Mouse (Mus musculus) telencephalon, adult 2 months (tissue): ENCODE measurements around the gene Pbx4.

Experiments
- DNase-seq: peaks from one replicate; pipeline ENCODE4 v3.0.0-alpha.2; 2011; ENCODE audit warnings: low read depth, low spot score

Pbx4 gene

DNA sequence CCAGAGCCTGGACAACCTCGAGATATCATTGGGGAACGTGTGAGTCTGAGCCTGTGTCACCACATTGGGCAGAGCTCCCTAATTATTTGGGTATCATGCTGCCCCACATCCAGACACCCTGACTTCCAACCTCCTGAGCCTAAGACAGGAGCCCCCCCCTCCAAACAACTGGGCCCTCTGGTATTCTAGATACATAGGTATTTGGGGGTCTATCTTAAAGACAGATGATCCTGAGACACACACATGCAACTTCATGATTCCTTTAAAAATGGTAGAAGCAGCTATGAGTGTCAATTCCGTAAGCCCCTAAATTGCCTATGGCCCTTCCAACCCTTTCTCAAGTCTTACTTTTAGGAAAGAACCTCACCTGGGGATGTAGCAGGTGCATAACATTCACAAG is 22.5 kb upstream of the Pbx4 start:
- DNase-seq, result no peak

GRCm38 (mm10) chr8:69814881-69815280 is 17.4 kb upstream of the Pbx4 start:
- no peak for DNase-seq

DNA sequence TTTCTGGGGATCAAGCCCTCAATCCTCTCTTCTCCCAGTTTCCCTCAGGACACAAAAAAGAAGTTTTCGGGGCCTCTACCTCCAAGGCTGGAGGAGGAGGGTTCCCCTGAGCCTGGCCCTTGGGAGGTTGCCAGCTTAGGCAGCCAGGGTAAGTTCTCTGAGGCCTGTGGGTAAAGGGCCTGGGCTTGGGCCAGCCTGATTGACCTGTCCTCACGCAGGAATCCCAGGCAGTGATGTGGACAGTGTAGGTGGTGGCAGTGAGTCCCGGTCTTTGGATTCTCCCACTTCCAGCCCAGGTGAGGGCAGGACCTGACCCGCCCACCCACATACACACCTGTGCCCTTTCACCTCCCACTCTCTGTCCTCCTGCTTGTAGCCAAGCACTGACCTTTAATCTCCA is 16.9 kb upstream of the Pbx4 start:
- no peak for DNase-seq

- DNase-seq, result no peak
Measured at GRCm38 (mm10) chr8:69820466-69820865, 11.8 kb upstream of the Pbx4 start.

DNA sequence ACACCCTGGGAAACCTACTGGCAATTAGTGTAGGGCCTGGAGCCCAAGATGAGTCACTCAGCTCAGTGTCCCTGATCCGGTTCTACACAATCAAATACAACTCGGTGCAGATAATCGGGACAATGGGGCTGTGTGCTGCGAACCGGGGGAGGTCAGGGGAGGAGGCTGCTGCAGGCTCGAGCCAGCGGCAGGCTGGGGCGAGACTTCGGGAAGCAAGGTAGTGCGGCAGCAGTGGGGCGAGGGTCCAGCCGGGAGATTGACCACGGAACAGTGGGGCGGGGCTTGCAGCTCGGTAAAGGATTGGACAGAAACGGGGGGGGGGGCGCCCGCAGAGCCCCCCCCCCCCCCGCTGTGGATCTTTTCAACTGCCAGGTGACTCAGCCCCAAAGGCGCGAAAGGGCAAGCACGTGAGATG is 10.3 kb upstream of the Pbx4 start:
- DNase-seq, result no peak

DNA sequence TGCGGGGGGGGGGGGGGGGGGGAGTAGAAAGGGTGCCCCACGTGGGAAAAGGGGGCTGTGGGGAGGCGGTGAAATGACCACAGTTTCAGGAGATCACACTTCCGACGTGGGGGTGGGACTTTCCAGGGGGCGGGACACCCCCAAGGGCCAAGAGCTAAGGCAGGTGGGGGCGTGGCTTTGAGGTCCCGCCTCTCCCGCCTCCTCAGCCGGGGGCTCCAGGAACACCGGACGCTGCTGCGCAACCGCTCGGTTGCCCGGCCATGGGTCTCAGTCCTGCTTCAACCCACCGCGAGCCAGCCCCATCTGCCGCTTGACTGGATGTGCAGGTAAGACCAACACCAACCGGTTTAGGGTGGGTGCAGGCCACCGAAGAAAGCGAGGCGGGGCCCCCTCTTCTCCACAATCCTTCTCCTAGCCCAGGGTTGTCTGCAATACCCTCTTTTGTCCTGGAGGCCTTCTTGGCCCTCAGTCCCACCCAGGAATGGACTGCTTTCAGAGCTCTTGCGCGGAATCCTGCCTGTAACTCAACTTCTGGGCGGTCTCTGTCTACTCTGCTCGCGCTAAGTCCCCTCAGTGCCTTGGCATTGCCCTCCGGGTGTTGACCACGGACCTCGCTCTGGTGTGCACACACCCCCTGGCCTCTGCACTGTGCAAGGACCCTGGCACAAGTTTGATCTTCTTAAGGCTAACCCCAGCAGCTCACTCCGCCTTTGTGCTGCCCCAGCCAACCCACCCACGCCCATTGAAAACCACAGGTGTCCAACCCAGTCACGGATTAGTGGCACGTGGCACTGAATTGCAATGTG is 9.7 kb upstream of the Pbx4 start, which contains the start of gene Lpar2:
Gene Lpar2, plus strand, starts transcription at position 44 of the 806 bp plus-strand sequence.
- DNase-seq, result no peak

DNA sequence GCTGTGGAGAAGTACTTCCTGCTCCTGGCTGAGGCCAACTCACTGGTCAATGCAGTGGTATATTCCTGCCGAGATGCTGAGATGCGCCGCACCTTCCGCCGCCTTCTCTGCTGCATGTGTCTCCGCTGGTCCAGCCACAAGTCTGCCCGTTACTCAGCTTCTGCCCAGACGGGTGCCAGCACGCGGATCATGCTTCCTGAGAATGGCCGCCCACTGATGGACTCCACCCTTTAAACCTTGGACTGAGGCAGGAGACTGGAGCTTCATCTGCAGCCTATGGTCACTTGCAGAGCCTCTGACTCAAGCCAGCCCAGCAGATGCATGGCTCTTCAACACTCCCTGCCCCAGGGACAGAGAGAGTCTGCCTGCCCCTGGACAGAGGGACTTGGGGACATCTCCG is 5.9 kb upstream of the Pbx4 start:
- no peak for DNase-seq

GRCm38 (mm10) chr8:69837057-69837682 is 4.9 kb downstream of the Pbx4 start:
- no peak for DNase-seq

GRCm38 (mm10) chr8:69847167-69848065 is 15.1 kb downstream of the Pbx4 start:
- no peak for DNase-seq

DNA sequence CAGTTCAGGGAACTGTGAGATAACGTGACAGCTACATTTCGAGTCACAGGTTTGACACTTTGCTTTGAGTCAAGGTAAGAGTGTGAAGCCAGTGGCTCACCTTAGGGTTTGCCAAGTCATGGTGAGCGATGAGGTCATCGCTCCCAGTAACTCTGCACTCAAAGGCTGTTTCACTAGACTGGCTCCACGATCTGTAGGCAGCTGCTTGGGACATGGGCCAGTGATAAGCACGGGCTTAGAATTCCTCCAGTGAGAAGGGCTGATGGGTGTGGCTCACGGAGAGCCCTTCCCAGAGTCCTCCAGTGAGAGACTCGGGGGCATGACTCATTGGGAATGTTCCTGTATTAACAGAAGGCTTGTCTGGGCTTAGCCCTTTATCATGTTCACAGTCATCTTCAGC is 16.7 kb downstream of the Pbx4 start:
- no peak for DNase-seq

DNA sequence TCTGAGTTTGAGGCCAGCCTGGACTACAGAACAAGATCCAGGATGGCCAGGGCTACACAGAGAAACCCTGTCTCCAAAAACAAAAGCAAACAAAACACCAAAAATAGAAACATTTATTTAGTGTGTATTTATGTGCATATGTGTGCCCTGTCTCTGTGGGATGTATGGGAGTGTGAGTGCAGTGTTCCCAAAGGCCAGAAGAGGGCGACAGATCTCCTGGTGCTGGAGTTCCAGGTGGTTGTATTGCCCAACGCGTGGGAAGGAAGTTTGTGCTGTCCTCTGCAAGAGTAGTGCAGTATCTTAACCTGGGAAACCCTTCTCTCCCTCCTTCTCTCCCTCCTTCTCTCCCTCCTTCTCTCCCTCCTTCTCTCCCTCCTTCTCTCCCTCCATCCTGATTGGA is 17.6 kb downstream of the Pbx4 start:
- no peak for DNase-seq

GRCm38 (mm10) chr8:69850926-69851506 is 18.7 kb downstream of the Pbx4 start:
- DNase-seq, result no peak

DNA sequence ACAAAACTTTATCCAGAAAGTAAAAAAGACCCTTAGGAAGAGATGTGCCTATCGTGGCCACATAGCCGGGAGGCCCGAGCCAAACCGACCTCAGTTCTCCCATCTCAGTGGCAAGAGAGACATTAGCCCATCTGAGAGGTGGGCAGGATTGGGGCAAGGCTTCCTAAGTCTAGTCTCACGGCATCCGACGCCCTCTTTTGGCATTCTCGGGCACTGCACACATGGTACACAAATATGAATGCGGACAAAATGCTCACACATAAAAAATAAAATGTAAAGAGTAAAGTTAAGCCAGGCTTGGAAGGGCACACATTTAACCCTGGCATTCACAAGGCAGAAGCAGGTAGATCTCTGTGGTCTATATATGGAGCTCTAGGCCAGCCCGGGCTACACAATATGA is 21.6 kb downstream of the Pbx4 start:
- DNase-seq, result no peak

DNA sequence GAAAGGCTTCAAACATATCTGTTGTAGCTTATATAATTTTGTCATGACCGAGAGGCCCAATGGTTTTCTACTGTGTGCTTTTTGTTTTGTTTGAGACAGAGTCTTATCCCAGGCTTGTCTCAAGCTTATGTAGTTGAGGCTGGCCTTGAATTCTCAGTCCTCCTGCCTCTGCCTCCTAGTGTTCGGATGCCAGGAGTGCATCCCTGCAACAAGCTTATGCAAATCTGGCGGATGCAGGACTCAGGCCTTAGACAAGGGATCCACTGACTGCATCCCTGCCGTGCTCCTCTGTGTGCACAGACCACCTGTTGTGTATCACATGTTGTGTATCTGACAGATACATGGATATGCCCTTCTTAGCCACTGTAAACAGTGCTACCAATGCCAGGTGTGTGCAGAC is 28.5 kb downstream of the Pbx4 start:
- no peak for DNase-seq

DNA sequence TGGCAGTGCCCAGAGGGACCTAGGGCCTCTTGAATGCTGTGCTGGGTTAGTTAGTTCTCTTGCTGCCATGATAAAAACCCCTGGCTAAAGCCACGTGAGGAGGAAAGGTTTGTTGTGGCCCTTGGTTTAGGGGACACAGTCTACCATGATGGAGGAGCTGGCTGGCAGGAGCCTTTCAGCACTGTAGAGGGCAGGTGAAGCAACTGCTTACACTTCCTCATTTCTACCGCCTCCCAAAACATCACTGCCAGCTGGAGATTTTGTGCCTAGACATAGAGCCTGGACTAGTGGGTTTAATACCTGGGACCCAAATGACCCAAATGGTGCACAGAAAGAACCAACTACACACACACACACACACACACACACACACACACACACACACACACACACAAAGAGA is 29.0 kb downstream of the Pbx4 start:
- no peak for DNase-seq

- peak; percentile 23 for DNase-seq
Measured at GRCm38 (mm10) chr8:69863387-69864020, 31.2 kb downstream of the Pbx4 start.

- DNase-seq, result no peak
Measured at GRCm38 (mm10) chr8:69864180-69864579, 31.9 kb downstream of the Pbx4 start.

DNA sequence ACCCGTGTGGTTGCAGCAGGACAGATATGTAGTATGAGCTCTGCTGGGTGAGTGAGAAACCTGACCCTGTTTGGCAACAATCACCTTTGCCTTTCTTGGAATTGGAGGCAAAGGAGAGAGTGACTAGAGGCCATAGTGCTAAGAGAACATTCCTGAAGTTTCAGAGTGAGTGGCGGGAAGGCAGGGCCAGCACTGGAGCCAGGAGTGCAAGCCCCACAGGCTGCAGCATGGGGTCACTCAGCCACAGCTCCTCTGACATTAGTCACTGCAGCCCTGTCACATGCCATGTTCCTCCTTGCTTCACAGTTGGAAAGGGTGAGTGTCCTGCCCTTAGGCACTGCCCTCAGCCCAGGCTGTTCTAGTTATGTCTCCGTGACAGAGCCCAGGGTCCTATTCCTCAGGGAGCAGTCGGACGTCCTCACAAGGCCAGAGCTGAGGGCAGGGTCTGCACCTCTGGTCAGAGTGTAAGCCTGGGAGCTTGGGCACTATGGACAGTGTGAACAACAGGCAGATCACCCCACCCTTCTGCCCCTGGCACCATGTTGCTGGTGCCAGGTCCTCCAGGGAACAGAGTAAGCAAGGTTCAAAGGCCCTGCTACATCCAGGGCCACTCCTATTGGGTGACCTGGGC is 35.5 kb downstream of the Pbx4 start:
- no peak for DNase-seq

DNA sequence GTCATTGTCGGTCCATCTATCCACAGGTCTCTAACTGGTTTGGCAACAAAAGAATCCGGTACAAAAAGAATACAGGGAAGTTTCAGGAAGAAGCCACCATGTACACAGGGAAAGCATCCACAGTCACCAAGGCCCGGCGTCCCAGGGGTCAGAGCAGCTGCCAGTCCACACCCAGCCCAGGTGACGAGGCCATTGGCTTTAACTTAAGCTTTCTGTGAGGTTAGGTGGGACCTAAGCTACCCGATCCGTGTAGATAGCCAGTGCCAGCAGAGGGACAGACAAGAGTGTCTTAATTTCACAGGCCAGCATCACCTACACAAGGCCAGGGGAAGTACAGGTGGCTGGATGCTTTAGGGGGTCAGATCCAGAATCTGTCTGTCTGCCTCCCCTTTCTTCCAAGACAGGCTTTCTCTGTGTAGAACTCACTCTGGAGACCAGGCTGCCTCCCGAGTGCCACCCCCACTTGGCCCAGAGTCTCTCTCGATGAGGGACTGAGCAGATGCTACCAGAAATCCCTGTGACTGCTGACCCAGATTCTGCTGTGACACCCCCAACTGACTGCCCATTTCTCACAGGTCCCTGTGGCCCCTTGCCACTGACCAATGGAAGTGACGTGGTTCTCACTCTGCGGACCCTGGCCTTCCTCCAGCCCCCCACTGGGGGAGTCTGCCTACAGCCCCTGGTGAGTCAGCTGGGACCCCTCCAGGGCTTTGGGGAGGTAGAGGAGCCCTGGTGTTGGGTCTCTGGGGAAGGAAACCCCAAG is 37.9 kb downstream of the Pbx4 start:
- no peak for DNase-seq

DNA sequence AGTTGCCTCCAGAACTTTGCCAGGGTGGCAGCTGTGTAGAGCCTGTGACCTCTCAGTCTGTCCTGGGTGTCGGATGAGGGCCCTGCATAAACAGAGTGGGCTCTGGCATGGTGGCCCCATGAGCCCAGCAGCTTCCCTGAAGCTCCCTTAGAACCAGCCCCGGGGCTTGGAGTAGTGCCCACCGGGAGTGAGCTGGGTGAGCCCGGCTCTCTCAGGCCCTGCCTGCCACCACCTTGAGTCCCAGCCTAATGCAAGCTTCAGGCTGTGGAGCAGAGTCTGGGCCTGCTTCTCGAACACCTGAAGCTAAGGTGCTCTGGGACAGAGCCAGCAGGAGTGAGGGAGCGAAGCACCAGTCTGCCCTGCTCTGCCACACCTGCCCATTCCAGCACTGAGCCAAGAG is 38.6 kb downstream of the Pbx4 start:
- DNase-seq, result no peak
